Mouse (Mus musculus) cerebellum, postnatal 36 days (tissue): ENCODE measurements at regions not wholly inside any gene's neighbourhood (a gene's known extent, or its start where the extent isn't known, plus 50 kb on each side); places are given as distances from the start of the nearest gene placed in this dataset.
A peak's percentile ranks its signal among the peaks of the same experiment; 100 is the strongest.

ENCODE experiments used
- DNase-seq, 2 experiments: peaks; one replicate each; pipeline ENCODE4 v3.0.0; 2021 to 2022; ENCODE audit warnings: mixed read lengths in 2 of 2

DNA sequence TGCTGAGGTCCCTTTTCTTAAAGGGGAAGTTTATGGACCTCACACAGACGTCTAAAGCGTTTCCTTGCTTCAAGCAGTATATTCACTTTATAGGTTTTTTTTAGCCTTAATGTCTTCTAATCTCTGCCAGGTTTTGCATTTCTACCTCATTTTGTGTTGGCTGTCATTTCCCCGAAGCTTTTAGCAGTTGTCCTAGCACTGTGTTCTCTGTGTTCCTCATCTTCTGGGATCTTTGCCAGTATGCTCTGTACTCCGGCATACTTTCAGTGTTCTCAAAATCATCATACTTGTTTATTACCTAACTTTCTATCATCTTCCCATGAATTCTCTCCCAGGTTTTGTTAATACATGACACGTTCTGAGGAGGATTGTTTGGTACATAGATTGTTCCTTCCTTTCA, 333.5 kb upstream of the Lsamp start:
- no peak for DNase-seq

GRCm38 (mm10) chr16:39667905-39668304, 316.3 kb upstream of the Lsamp start:
- no peak for DNase-seq

DNA sequence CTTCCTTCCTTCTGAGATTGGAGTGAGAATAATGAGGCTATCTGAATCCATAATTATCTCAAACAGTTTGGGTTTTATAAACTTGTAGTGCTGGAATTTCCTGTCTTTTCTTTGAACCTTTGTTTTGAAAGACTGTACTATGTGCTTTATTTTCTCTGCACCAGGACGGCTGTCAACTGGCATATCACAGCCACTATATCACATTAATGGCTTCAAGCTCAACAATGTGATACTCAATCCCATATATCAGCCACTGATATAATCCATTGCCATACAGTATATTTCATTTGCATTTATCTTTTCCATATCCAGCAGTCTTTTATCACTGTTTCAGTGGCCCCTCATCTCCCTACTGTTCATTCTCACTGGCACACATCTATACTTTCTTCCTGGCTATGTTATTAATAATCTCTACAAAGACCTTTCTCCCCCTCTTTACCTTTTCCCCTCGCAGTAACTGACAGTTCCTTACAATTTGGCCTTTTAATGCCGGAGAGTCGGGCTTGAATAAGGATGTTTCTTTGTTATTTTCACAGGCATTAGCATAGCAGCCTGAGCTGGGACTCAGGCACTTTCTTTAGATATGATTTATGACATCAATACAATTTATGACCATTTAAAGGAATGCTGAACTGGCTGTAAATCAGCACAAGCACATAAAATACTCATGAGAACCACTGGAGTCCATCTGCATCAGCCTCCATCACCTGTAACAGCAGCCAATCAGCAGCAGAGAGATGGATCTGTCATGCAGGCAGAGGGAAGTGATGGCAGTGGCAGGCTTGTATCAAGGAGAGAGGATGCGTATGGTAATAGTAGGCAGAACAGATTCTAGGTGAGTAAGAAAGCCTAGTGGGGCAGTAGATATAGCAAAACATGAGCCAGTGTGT, 311.8 kb upstream of the Lsamp start:
- DNase-seq: no peak

- DNase-seq: no peak
Measured at GRCm38 (mm10) chr16:39675775-39676174, 308.4 kb upstream of the Lsamp start.

GRCm38 (mm10) chr16:39678285-39678684, 305.9 kb upstream of the Lsamp start:
- no peak for DNase-seq

DNA sequence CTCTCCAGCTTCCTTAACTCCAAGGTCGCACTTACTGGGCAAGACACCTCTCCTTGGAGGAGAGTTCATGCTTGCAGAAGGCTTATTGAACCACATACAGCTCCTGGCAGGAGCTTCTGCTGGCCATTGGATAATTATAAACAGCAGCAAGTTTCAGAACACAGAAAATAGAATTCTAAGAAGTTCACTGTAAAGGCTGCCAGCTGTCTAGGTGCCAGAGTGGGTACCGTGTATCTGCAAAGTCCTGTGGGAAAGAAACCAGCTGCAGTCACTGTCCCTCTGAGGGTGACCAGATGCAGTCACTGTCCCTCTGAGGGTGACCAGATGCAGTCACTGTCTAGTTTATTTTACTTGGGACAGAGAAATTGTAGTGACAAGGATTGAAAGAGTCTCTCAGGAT, 291.1 kb upstream of the Lsamp start:
- DNase-seq: peak; percentile 2 to 4

DNA sequence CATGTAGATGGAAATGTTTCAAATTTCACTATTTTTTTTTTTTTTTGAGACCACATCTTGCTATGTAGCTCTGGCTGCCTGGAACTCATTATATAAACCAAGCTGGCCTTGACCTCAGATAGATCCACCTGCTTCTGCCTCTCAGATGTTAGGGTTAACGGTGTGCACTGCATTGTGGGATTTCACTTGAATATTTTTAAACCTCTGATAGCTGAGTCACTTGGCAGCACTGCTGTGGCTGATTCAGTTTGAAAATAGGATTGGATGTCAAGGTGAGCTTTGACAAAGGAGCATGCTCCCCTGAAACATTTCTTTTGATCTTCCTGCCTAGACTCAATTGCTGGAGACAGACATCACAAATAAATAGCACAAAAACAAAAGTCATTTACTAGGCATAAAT, 288.3 kb upstream of the Lsamp start:
- DNase-seq: no peak

GRCm38 (mm10) chr16:39699201-39699600, 285.0 kb upstream of the Lsamp start:
- no peak for DNase-seq

DNA sequence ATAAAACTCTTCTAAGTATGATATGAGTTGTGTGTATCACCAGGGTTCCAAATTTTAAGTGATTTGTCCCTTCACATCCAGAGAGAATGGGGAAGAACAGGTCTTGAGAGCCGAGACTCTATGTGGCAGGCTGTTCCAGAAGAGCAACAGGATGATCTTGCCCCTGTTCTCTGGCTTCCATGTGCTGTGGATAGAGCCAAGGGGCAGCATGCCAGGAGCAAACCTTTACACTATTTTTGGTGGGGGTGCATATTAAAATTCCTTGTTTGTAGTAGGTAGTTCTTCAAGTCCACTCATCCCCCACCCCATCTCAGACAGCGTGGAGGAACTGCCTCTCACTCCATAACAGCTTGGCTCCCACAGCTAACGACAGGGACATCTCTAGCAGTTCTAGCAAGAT, 278.0 kb upstream of the Lsamp start:
- DNase-seq: no peak

DNA sequence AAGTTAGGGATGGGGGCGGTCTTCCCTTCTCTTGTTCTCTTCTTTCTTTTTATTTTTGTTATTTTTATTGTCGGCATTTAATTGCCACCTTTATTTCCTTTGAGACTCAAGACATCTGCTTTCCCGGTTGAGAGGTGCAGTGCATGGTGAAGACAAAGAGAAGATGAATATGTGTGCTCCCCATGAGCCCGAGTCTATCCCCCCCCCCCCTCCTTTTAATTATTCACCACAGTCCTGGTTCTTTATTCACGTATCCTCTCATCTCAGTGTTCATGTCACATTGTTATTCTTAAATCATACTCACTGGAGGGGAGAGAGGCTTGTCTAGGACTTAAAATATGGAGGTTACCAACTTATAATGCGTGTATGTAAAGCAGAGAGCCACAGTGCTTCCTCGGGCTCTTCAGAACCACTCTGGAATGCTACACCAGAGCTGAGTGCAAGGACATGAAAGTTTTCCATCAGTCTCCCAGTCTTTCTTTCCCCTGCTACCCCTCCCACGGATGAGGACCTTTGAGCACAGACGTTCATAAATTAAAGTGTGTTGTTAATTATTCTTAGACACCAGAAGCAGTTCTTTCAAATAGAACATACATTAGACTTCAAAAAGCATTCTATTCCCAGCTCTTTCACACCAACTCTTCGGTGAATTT, 274.6 kb upstream of the Lsamp start:
- no peak for DNase-seq

- DNase-seq: no peak
Measured at GRCm38 (mm10) chr16:39727586-39727985, 256.6 kb upstream of the Lsamp start.

DNA sequence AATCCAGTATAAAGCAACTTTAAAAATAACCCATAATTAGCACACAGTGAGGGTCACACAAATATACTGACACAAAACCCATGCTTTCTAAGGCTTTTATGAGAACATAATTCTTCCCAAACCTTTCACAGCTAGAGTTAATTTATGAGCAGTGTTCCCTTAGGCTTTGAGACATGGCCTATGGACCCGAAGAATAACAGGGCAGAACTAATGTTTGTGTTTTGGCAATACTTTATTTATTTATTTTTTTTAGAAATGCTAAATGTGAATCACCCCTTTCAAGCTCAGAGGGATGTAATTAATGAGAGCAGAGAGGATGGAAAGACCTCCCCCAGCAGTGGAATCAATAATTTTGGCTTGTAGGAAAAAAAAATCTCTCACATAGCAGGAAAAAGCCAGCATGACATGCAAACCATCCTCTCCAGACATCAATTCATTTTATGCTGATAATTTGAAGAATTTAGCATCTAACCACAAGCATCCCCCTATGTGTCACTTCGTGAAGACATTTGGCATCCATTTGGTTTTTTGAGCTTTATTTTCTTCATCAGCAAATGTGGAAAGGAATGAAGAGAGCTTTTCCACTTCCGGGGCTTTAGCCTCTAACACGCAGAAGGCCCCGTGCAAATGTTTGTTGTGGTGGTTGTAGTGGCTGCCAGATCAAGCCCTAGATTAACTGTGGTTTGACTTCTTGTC, 238.0 kb upstream of the Lsamp start:
- DNase-seq: no peak

DNA sequence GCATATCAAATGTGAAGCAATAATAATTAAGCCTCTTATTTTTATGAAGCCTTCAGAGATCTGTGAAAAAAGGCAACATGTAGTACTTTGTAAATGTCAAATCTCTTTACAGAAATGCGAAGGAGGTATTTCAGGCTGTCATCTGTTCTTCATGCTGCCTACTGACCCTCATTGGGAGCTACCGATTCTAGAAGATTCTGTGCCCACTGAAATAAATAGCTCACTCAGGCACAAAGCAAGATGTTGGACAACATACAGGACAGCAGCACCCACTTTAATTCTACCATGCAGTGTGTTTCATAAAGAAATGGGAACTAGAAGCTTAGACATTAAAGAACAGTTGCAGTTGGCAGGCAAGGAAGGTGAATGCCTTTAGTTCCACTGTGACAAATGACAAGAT, 232.4 kb upstream of the Lsamp start:
- DNase-seq: no peak

GRCm38 (mm10) chr16:39801063-39801462, 183.1 kb upstream of the Lsamp start:
- no peak for DNase-seq

- no peak for DNase-seq
Measured at GRCm38 (mm10) chr16:39820131-39820530, 164.0 kb upstream of the Lsamp start.

DNA sequence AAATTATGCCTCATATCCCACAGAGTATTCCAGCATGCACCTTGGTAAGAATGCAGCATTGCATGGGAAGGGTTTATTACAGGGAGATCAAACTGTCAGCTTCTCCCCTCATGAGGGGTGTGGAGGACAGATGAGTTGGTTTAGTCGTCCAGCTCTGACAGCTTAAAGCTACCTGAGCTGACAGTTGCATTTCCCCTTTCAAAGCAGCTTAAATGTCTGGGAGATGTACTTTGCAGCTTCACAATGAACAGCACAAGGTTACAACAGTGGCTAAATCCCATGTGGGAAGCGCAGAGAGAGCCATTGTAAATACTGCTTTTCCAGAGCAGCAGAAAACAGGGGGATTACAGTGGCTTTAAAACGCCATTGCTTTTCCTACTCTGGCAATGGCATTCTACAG, 149.9 kb upstream of the Lsamp start:
- no peak for DNase-seq

DNA sequence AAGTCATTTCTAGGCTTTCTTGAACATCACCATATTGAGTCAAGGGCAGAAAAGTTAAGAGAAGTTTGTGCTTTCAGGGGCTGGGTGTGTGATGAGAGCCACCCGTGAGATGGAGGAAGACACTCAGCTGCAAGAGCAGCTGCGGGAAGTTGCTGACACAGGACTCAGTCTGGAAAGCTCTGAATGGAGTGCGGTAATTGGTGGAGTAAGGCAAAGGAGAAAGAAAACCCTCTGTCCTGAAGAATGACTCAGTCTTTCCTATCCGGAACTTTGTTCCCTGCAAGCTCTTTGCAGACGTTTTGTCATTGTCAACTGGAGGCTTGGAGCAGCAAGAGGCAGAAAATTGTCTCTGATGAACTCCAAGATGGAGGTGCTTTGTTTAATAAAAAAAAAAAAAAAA, 102.6 kb upstream of the Lsamp start:
- DNase-seq: no peak

DNA sequence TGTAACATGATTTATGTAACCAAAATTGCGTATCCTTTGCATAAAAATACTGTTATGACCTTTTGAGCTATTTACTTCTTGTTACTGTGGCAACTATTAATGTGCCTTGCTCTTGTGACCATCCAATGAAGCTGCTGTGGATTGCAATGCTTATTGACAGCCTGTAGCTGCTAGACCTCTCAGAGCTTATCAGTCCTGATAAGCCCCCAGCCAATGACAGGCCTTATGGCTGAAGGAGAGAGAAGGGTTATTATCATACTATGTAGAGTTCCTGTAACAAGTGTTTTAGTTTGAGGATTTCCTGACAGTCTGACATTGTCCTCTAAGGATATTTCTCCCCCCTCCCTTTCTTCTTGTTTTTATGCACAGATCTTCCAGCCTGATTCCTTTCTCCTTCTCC, 96.2 kb upstream of the Lsamp start:
- no peak for DNase-seq
